Mouse (Mus musculus) neural tube, embryonic 14.5 days (tissue): ENCODE results near the gene Gna15. TPM values are rescaled to one million over a fixed set of nuclear protein-coding genes. Genes with fewer than 3 reads are reported as not detected.

Experiments
- ATAC-seq: fragments of 200-750 bp; cut with Nextera tagmentation; 2 replicates; pipeline ENCODE4 v1.8.0; 2017; ENCODE audit warnings: low read depth, mild to moderate bottlenecking, moderate TSS enrichment, moderate library complexity
- H3K27ac ChIP-seq: fragments of 300-500 bp; sonication (generic); 2 replicates; pipeline ENCODE4 v1.5.1; 2014; ENCODE audit warnings: low read depth, mild to moderate bottlenecking, control low read depth, low read length, moderate library complexity, mixed read lengths
- H3K27me3 ChIP-seq: fragments of 300-500 bp; sonication (generic); 2 replicates; pipeline ENCODE4 v1.6.1; 2014; ENCODE audit warnings: low read length; ENCODE audit not compliant: control insufficient read depth, insufficient read depth
- H3K36me3 ChIP-seq: fragments of 300-500 bp; sonication (generic); 2 replicates; pipeline ENCODE4 v1.6.1; 2014; ENCODE audit warnings: low read length, mixed read lengths; ENCODE audit not compliant: control insufficient read depth, insufficient read depth
- H3K4me1 ChIP-seq: fragments of 300-500 bp; sonication (generic); 2 replicates; pipeline ENCODE4 v1.6.1; 2014; ENCODE audit warnings: low read length; ENCODE audit not compliant: control insufficient read depth, insufficient read depth
- H3K4me2 ChIP-seq: fragments of 300-500 bp; sonication (generic); 2 replicates; pipeline ENCODE4 v1.6.1; 2014; ENCODE audit warnings: mild to moderate bottlenecking, low read depth, low read length, control low read depth
- H3K4me3 ChIP-seq: fragments of 300-500 bp; sonication (generic); 2 replicates; pipeline ENCODE4 v1.5.1; 2014; ENCODE audit warnings: low read depth, low read length, control low read depth, mixed read lengths
- H3K9ac ChIP-seq: fragments of 300-500 bp; sonication (generic); replicated peaks from 2 replicates; pipeline ENCODE4 v1.6.1; 2014; ENCODE audit warnings: low read depth, mild to moderate bottlenecking, control low read depth, low read length, mixed read lengths
- H3K9me3 ChIP-seq: fragments of 300-500 bp; sonication (generic); 2 replicates; pipeline ENCODE4 v1.6.1; 2016; ENCODE audit warnings: low read length; ENCODE audit not compliant: control insufficient read depth
- WGBS: fragments of 180-500 bp; shearing (Covaris S2); extraction: QIAGEN DNeasy Blood & Tissue Kit; methylation state at CpG from one replicate; pipeline ENCODE4 v1.1.7; 2014; 5-methylcytosine and 5-hydroxymethylcytosine counted together
- polyA plus RNA-seq: library from polyadenylated mRNA; unstranded; fragments of >200 nt; fragmentation: Nextera tagmentation; extraction: Ambion mirVana; gene quantifications from 2 replicates; pipeline ENCODE4 v1.2.1, GENCODE M21; 2014

Gna15 gene
- polyA plus RNA-seq, 1 experiment from 2014 or later: 0.40 TPM

- peak within 1 kb of the TSS; percentile 66 for H3K4me2 ChIP-seq
- peaks cover 30% of the 10 kb centered on the region for H3K4me1 ChIP-seq
- H3K27me3 ChIP-seq: no peaks in the 10 kb centered on the region
- 1% methylated on average over 42 of the region's 59 CpGs for WGBS
- no peaks in the 10 kb centered on the region for H3K36me3 ChIP-seq
- H3K9ac ChIP-seq: peak within 1 kb of the TSS; percentile 92
- no peaks in the 10 kb centered on the region for H3K9me3 ChIP-seq
- ATAC-seq: peak; percentile 96
- peak within 1 kb of the TSS; percentile 94 for H3K27ac ChIP-seq
- H3K4me3 ChIP-seq: peak within 1 kb of the TSS; percentile 88
Measured at GRCm38 (mm10) chr10:81545161-81545747, 21.2 kb upstream of the Gna15 start, which contains the start of gene Gna11. Gene Gna11, minus strand, starts transcription at chr10:81545190.

GRCm38 (mm10) chr10:81544296-81545160 is 20.5 kb upstream of the Gna15 start:
- Histone ChIP-seq H3K4me1 (peaks cover 30% of the 10 kb centered on the region), H3K36me3 (no peaks in the 10 kb centered on the region), H3K27me3 (no peaks in the 10 kb centered on the region), H3K4me3 (peak overlapping the region; percentile 88), H3K27ac (peak overlapping the region; percentile 83), H3K9ac (peak overlapping the region; percentile 92), H3K9me3 (no peaks in the 10 kb centered on the region), H3K4me2 (peak overlapping the region; percentile 66)
- ATAC-seq: peak; percentile 13
- under 1% methylated on average over 93 of the region's 93 CpGs for WGBS

- 89% methylated on average over 1 of the region's 1 CpGs for WGBS
- H3K4me3 ChIP-seq: peak overlapping the region; percentile 88
- peak overlapping the region; percentile 66 for H3K4me2 ChIP-seq
- H3K4me1 ChIP-seq: peaks cover 30% of the 10 kb centered on the region
- peak overlapping the region; percentile 92 for H3K9ac ChIP-seq
- H3K27ac ChIP-seq: no peak overlapping the region
- no peaks in the 10 kb centered on the region for H3K36me3 ChIP-seq
- no peaks in the 10 kb centered on the region for H3K27me3 ChIP-seq
- ATAC-seq: no peak
- no peaks in the 10 kb centered on the region for H3K9me3 ChIP-seq
Measured at GRCm38 (mm10) chr10:81543633-81544032, 19.6 kb upstream of the Gna15 start.

- ATAC-seq: no peak
- Histone ChIP-seq H3K4me1 (peaks cover 30% of the 10 kb centered on the region), H3K36me3 (no peaks in the 10 kb centered on the region), H3K9me3 (no peaks in the 10 kb centered on the region), H3K9ac (no peak overlapping the region; the same call in 1 of the 2 replicates), H3K4me3 (no peak overlapping the region), H3K27ac (no peak overlapping the region), H3K27me3 (no peaks in the 10 kb centered on the region), H3K4me2 (peak overlapping the region; percentile 66)
- WGBS: 73% methylated on average over 7 of the region's 7 CpGs
Measured at GRCm38 (mm10) chr10:81542727-81543460, 18.9 kb upstream of the Gna15 start.

GRCm38 (mm10) chr10:81541803-81542202 is 17.8 kb upstream of the Gna15 start:
- H3K4me1 ChIP-seq: peaks cover 30% of the 10 kb centered on the region
- no peak overlapping the region for H3K4me2 ChIP-seq
- H3K9ac ChIP-seq: no peak overlapping the region
- H3K9me3 ChIP-seq: no peaks in the 10 kb centered on the region
- 84% methylated on average over 10 of the region's 10 CpGs for WGBS
- H3K36me3 ChIP-seq: no peaks in the 10 kb centered on the region
- ATAC-seq: no peak
- no peak overlapping the region for H3K4me3 ChIP-seq
- no peak overlapping the region for H3K27ac ChIP-seq
- H3K27me3 ChIP-seq: no peaks in the 10 kb centered on the region

GRCm38 (mm10) chr10:81541363-81541762 is 17.3 kb upstream of the Gna15 start:
- Histone ChIP-seq H3K27ac (no peak overlapping the region), H3K9ac (no peak overlapping the region), H3K27me3 (no peaks in the 10 kb centered on the region), H3K4me3 (no peak overlapping the region), H3K36me3 (no peaks in the 10 kb centered on the region), H3K4me1 (peaks cover 30% of the 10 kb centered on the region), H3K4me2 (no peak overlapping the region), H3K9me3 (no peaks in the 10 kb centered on the region)
- 86% methylated on average over 5 of the region's 5 CpGs for WGBS
- no peak for ATAC-seq

- Histone ChIP-seq H3K9ac (no peak overlapping the region), H3K9me3 (no peaks in the 10 kb centered on the region)
Measured at GRCm38 (mm10) chr10:81538321-81539048, 14.5 kb upstream of the Gna15 start.

GRCm38 (mm10) chr10:81537429-81537828 is 13.4 kb upstream of the Gna15 start:
- Histone ChIP-seq H3K9me3 (no peaks in the 10 kb centered on the region), H3K4me1 (peaks cover 9% of the 10 kb centered on the region), H3K4me3 (no peak overlapping the region), H3K36me3 (peaks cover 8% of the 10 kb centered on the region), H3K4me2 (no peak overlapping the region), H3K27ac (no peak overlapping the region), H3K27me3 (no peaks in the 10 kb centered on the region), H3K9ac (no peak overlapping the region)
- WGBS: 80% methylated on average over 2 of the region's 2 CpGs
- ATAC-seq: no peak

More at GRCm38 (mm10) chr10:81538321-81539048, 14.5 kb upstream of the Gna15 start:
- Histone ChIP-seq H3K27me3 (no peaks in the 10 kb centered on the region), H3K36me3 (no peaks in the 10 kb centered on the region), H3K4me1 (peaks cover 19% of the 10 kb centered on the region), H3K4me3 (no peak overlapping the region), H3K4me2 (no peak overlapping the region), H3K27ac (no peak overlapping the region)
- ATAC-seq: no peak
- 87% methylated on average over 3 of the region's 3 CpGs for WGBS
